Mouse (Mus musculus) myocyte (in vitro differentiated cells): Measurements from ENCODE around the gene Abhd17c.

ENCODE experiments used
- CEBPB ChIP-seq: IDR thresholded peaks from 2 replicates; pipeline ENCODE4 v1.6.1; 2011; ENCODE audit warnings: mild to moderate bottlenecking, moderate library complexity; ENCODE audit not compliant: poor library complexity, insufficient read depth, severe bottlenecking
- E2F4 ChIP-seq: IDR thresholded peaks from one replicate; pipeline ENCODE4 v1.6.1; 2011; ENCODE audit warnings: mild to moderate bottlenecking, control low read depth, moderate library complexity; ENCODE audit not compliant: insufficient read depth
- MAX ChIP-seq: IDR thresholded peaks from one replicate; pipeline ENCODE4 v1.6.1; 2011; ENCODE audit warnings: low read depth, mild to moderate bottlenecking, control low read depth
- MYOD1 ChIP-seq, 3 experiments: IDR thresholded peaks; one replicate each; pipeline ENCODE4 v1.6.1; 2011; ENCODE audit warnings: control low read depth in 2 of 3, low read depth in 2 of 3, mild to moderate bottlenecking in 2 of 3, moderate library complexity in 1 of 3; ENCODE audit not compliant: insufficient read length in 2 of 3, control insufficient read depth in 1 of 3
- MYOG ChIP-seq, 3 experiments: IDR thresholded peaks; one replicate each; pipeline ENCODE4 v1.6.1; 2011; ENCODE audit warnings: control low read depth in 2 of 3, low read depth in 2 of 3, mild to moderate bottlenecking in 2 of 3; ENCODE audit not compliant: insufficient read length in 2 of 3, control insufficient read depth in 1 of 3, insufficient read depth in 1 of 3
- POLR2A ChIP-seq: IDR thresholded peaks from one replicate; pipeline ENCODE4 v1.6.1; 2011; ENCODE audit warnings: low read depth, mild to moderate bottlenecking, control low read depth, moderate library complexity; ENCODE audit not compliant: insufficient read length
- POLR2AphosphoS2 ChIP-seq: IDR thresholded peaks from one replicate; pipeline ENCODE4 v1.6.1; 2011; ENCODE audit warnings: low read depth, control low read depth; ENCODE audit not compliant: insufficient read length
- REST ChIP-seq: IDR thresholded peaks from one replicate; pipeline ENCODE4 v1.6.1; 2011; ENCODE audit warnings: mild to moderate bottlenecking, control low read depth, moderate library complexity; ENCODE audit not compliant: insufficient read depth, insufficient read length
- TCF12 ChIP-seq: IDR thresholded peaks from one replicate; pipeline ENCODE4 v1.6.1; 2011; ENCODE audit warnings: mild to moderate bottlenecking, control low read depth; ENCODE audit not compliant: poor library complexity, insufficient read depth, severe bottlenecking
- TCF3 ChIP-seq: IDR thresholded peaks from one replicate; pipeline ENCODE4 v1.6.1; 2011; ENCODE audit warnings: low read depth, control low read depth; ENCODE audit not compliant: insufficient read length
- USF1 ChIP-seq: IDR thresholded peaks from one replicate; pipeline ENCODE4 v1.6.1; 2011; ENCODE audit warnings: low read depth, mild to moderate bottlenecking, control low read depth, moderate library complexity

DNA sequence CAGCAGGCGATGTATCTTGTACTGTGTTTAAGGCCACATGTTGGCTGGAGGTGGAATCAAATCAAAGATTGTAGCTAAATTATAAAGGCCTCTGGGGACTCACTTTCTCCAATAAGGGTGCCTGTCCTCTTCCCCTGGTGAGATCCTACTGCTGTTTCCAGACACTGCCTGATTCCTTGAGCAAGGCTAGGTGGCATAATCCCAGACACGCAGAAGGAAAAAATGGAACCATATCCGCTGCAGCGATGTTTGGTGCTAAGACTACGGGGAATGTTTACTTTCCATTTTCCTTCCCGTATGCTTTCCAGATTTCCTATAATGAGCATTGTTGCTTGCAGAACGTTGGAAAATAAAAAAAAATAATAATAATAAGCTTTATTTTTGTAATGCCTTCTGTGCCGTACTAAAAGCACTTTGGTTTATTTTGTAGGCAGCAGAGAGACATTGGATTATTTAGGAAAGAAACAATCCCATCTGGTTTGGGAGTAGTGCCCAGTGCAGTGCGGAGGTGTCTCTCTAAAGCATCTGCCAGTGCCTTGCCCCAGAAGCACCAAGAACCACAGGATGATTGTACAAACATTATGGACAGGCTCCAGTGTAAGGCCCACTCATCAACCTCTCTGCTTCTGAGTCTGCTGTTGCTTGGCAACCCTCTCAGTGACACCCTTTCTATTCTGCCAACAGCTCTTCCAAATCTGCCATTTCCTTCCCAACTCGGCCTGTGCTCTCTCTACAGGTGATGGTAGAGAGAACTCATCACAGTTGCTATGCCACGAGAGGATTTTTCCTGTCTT lies 23.2 kb upstream of the Abhd17c start:
- TF ChIP-seq POLR2A (no peak), USF1 (no peak), MYOG (IDR thresholded peaks at IDR 0.05; ENCODE audit: control insufficient read depth in 1 of 3, insufficient read depth in 1 of 3, insufficient read length in 2 of 3, low read depth in 2 of 3) (no peak), E2F4 (no peak), REST (no peak), TCF3 (no peak), CEBPB (no peak), MYOD1 (IDR thresholded peaks at IDR 0.05; ENCODE audit: control insufficient read depth in 1 of 3, insufficient read length in 2 of 3, low read depth in 2 of 3) (no peak), MAX (no peak), TCF12 (no peak), POLR2AphosphoS2 (no peak)
